Mouse (Mus musculus): ENCODE measurements around the gene Tbk1. TPM values are rescaled to one million over a fixed set of nuclear protein-coding genes. Genes with fewer than 3 reads are reported as not detected.

Gene Tbk1
- 10 to 100 TPM; 20.7 to 24.8 TPM for total RNA-seq (2021)
- long read RNA-seq, experiment 1, transcript Tbk1-201 (21 exons, 3,024 nt), result major isoform, 13 of 17 reads
- long read RNA-seq, experiment 1, partial matches to known transcripts, result 1 of 17 reads
- long read RNA-seq, experiment 1, other reads (novel, unspliced or antisense), result 3 of 17 reads
- long read RNA-seq, experiment 2, transcript Tbk1-201 (21 exons, 3,024 nt), result major isoform, 21 of 31 reads
- long read RNA-seq, experiment 2, partial matches to known transcripts, result 2 of 31 reads
- long read RNA-seq, experiment 2, other reads (novel, unspliced or antisense), result 7 of 31 reads

- peak; percentile 94 to 95 for DNase-seq (ENCODE audit: low spot score in 2 of 2)
Measured at GRCm38 (mm10) chr10:121586675-121587370, at the start of gene Tbk1. Gene Tbk1 (minus strand): TSS chr10:121586787.

GRCm38 (mm10) chr10:121636276-121636675 lies 49.7 kb upstream of the Tbk1 start:
- DNase-seq (ENCODE audit: low spot score in 2 of 2), result no peak

GRCm38 (mm10) chr10:121634159-121634558 lies 47.6 kb upstream of the Tbk1 start:
- DNase-seq (ENCODE audit: low spot score in 2 of 2), result no peak

- DNase-seq (ENCODE audit: low spot score in 2 of 2), result no peak
Measured at GRCm38 (mm10) chr10:121628561-121629040, 42.0 kb upstream of the Tbk1 start.

- DNase-seq (ENCODE audit: low spot score in 2 of 2), result no peak
Measured at GRCm38 (mm10) chr10:121627216-121627852, 40.7 kb upstream of the Tbk1 start.

- DNase-seq (ENCODE audit: low spot score in 2 of 2), result peak; percentile 95 to 99
Measured at GRCm38 (mm10) chr10:121626186-121626882, 39.7 kb upstream of the Tbk1 start, which contains the start of gene Xpot. Gene Xpot (minus strand): TSS chr10:121626332.

GRCm38 (mm10) chr10:121625407-121626185 lies 39.0 kb upstream of the Tbk1 start:
- DNase-seq (ENCODE audit: low spot score in 2 of 2), result no peak

- DNase-seq (ENCODE audit: low spot score in 2 of 2), result no peak
Measured at GRCm38 (mm10) chr10:121625006-121625405, 38.4 kb upstream of the Tbk1 start.

GRCm38 (mm10) chr10:121623670-121624069 lies 37.1 kb upstream of the Tbk1 start:
- no peak for DNase-seq (ENCODE audit: low spot score in 2 of 2)

- DNase-seq (ENCODE audit: low spot score in 2 of 2), result no peak
Measured at GRCm38 (mm10) chr10:121622431-121622830, 35.8 kb upstream of the Tbk1 start.

- DNase-seq (ENCODE audit: low spot score in 2 of 2), result no peak
Measured at GRCm38 (mm10) chr10:121615935-121616334, 29.3 kb upstream of the Tbk1 start.

GRCm38 (mm10) chr10:121615146-121615870 lies 28.7 kb upstream of the Tbk1 start:
- no peak for DNase-seq (ENCODE audit: low spot score in 2 of 2)

GRCm38 (mm10) chr10:121613570-121613969 lies 27.0 kb upstream of the Tbk1 start:
- no peak for DNase-seq (ENCODE audit: low spot score in 2 of 2)

GRCm38 (mm10) chr10:121612448-121612847 lies 25.9 kb upstream of the Tbk1 start:
- DNase-seq (ENCODE audit: low spot score in 2 of 2), result no peak

GRCm38 (mm10) chr10:121611587-121611986 lies 25.0 kb upstream of the Tbk1 start:
- no peak for DNase-seq (ENCODE audit: low spot score in 2 of 2)

- DNase-seq (ENCODE audit: low spot score in 2 of 2), result no peak
Measured at GRCm38 (mm10) chr10:121608177-121608576, 21.6 kb upstream of the Tbk1 start.

GRCm38 (mm10) chr10:121604632-121605344 lies 18.2 kb upstream of the Tbk1 start:
- no peak for DNase-seq (ENCODE audit: low spot score in 2 of 2)

GRCm38 (mm10) chr10:121603556-121603955 lies 17.0 kb upstream of the Tbk1 start:
- DNase-seq (ENCODE audit: low spot score in 2 of 2), result no peak

GRCm38 (mm10) chr10:121601272-121601671 lies 14.7 kb upstream of the Tbk1 start:
- DNase-seq (ENCODE audit: low spot score in 2 of 2), result no peak
